Mouse (Mus musculus) thymus, adult 18-20 months (tissue): Measurements from ENCODE around the gene Mettl27.

ENCODE experiments used
- DNase-seq, 2 experiments: peaks; one replicate each; pipeline ENCODE4 v3.0.0; 2022; ENCODE audit warnings: mixed read lengths in 2 of 2

Gene Mettl27

GRCm38 (mm10) chr5:134932179-134932902 is at the start of gene Mettl27:
Gene Mettl27 (plus strand): TSS chr5:134932368.
- peak; percentile 87 to 93 for DNase-seq

DNA sequence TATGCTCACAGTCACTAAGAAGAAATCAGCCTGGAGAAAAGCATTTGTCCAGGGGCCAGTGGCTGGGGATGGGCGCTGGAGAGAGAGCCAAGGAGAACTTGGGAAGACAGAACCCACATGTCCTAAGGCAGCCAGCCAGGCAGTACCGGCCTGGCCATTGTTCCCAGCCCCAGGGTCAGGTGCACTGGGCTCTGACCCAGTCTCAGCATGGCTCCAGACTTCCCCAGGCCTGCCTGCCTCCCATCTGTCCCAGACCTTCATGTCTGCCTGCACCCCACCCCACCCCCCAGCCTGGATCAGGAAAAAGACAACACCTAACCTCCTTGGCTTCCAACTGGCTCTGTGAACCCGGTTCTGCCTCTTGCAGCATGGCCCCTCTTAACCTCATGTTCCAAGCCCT is 49.1 kb upstream of the Mettl27 start:
- no peak for DNase-seq

GRCm38 (mm10) chr5:134887447-134888335 is 44.5 kb upstream of the Mettl27 start:
- DNase-seq, result no peak

GRCm38 (mm10) chr5:134888505-134888904 is 43.7 kb upstream of the Mettl27 start:
- DNase-seq, result no peak

GRCm38 (mm10) chr5:134890601-134891054 is 41.5 kb upstream of the Mettl27 start:
- no peak for DNase-seq

GRCm38 (mm10) chr5:134891552-134891951 is 40.6 kb upstream of the Mettl27 start:
- no peak for DNase-seq

DNA sequence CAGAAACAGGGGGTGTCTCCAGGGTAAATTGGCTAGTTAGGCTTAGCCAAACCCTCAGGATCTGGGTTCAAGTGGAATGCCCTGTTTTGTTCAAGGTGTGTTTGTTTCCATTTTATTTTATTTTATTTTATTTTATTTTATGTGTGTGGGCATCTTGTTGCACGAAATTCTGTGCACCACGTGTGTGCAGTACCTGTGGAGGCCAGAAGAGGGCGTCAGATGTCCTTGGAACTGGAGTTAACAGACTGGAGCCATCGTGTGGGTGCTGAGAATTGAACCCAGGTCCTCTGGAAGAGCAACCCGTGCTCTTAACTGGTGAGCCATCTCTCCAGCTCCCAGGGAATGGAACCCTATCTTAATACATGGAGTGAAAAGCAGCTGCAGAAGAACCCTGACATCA is 39.5 kb upstream of the Mettl27 start:
- no peak for DNase-seq

DNA sequence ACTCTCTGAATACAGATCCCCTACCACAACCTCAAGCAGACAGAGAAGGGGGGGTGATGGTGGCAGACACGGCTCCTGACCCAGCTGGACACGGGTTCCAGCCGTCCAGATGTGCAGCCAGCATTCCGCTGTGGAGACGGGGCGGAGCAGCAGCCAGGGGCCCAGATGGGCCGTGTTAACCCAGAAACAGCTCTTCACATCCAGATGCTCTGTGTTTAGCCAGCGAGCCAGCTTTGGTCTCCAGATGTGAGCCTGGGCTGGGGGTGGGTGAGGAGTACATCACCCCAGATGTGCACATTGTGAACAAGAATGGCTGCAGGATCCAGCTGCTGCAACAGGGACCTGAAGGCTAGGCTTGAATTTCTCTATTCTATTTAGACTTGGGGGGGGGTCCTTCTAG is 36.9 kb upstream of the Mettl27 start:
- no peak for DNase-seq

DNA sequence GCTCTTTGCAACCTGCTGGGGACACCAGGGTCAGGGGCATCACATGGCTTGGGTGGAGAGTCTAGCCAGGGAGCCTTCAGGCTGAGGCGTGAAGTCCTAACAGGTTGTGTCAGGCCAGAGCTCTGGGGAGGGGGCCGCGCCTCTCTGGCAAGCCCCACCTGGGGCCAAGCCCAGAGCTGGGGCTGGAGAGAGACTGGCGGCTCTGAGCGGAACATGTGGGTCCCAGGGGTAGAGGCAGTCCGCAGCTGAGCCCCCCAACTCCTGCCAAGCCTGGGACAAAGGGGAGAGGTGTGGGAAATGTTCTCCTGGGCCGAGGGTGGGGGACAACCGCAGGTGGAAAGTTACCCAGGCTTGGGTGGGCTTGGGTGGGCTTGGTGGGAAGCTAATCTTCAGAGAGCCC is 35.2 kb upstream of the Mettl27 start:
- no peak for DNase-seq

DNA sequence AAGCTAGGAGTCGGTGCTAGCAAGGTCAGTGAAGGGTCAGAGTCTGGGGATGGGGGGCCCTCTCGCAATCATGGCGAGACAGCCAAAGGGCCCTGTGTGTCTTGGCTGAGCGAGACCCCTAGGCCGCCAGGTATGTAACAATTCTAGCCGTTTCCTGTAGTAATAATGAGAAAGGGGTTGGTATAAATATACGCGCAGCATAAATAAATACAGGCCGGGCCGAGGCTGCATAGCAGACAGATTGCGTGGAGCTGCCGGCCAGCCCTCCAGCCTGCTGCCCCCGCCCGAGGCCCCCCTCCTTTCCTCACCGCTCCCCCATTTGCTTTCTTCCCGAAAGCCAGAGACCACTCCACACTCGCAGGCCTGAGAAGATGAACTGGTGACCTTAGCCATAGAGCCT is 34.6 kb upstream of the Mettl27 start:
- DNase-seq, result no peak

- no peak for DNase-seq
Observed at GRCm38 (mm10) chr5:134901012-134901643, 31.0 kb upstream of the Mettl27 start.

GRCm38 (mm10) chr5:134901644-134902027 is 30.5 kb upstream of the Mettl27 start:
- no peak for DNase-seq

- no peak for DNase-seq
Observed at GRCm38 (mm10) chr5:134906633-134907032, 25.5 kb upstream of the Mettl27 start, which contains the start of gene Tmem270. Gene Tmem270 (minus strand): TSS chr5:134906733.

- DNase-seq, result peak; percentile 82 to 84
Observed at GRCm38 (mm10) chr5:134907135-134907534, 25.0 kb upstream of the Mettl27 start.

GRCm38 (mm10) chr5:134911901-134912300 is 20.3 kb upstream of the Mettl27 start:
- no peak for DNase-seq

DNA sequence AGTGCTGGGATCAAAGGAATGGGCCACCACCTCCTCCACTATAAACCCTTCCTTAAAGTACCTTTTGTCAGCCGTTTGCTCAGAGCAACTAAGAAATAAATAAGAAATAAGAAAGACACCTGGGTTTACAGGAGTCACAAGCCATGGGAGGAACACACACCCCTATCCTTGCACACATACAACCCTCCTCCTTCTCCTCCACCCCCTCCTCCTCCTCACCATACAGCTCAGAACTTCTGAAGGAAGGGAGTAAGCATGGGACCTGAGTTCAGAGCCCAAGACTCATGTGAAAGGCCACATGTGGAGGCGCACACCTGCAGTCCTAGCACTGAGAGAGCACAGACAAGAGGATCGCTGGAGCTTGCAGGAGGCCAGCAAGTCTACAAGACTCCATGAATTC is 18.8 kb upstream of the Mettl27 start:
- no peak for DNase-seq

GRCm38 (mm10) chr5:134913753-134914152 is 18.4 kb upstream of the Mettl27 start:
- no peak for DNase-seq

DNA sequence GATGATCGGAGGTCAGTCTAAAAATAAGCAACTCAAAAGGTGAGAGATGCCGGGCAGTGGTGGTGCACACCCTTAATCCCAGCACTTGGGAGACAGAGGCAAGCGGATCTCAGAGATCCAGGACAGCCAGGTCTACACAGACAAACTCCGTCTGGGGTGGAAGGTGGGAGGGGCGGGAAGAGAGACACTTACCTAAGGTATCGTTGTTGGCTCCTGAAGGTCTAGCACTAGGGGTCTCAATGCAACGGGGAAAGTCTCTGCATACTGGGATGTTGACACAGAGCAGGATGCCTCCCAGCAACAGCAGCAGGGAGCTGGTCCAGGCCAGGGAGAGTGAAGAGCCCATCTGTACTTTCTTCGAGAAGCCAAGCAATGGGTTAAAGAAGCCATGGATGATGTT is 17.7 kb upstream of the Mettl27 start:
- DNase-seq, result no peak

- DNase-seq, result no peak
Observed at GRCm38 (mm10) chr5:134915311-134915710, 16.9 kb upstream of the Mettl27 start, which contains the start of gene Cldn13. Gene Cldn13 (minus strand): TSS chr5:134915526.

- DNase-seq, result peak in 1 of 2 experiments; percentile 48
Observed at GRCm38 (mm10) chr5:134918071-134918832, 13.9 kb upstream of the Mettl27 start.

DNA sequence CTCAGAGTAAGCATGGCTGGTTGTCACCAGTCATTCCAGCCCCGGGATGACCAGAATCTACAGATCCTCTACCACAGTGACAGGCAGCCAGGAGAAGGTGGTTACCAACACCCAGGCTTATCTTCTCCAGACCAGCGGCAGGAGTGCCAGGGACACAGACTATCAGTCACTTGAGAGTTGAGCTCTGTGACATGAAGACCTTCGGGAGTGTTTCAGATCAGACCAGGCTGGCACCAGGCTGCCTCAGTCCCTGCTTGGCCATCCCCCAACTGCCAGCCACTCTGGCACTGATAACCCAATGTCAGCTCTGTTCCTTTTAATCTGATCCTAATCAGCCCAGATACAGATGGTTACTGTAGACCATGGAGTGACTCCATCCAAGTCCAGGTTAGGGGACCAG is 13.1 kb upstream of the Mettl27 start:
- DNase-seq, result no peak

- no peak for DNase-seq
Observed at GRCm38 (mm10) chr5:134920106-134920687, 12.0 kb upstream of the Mettl27 start.
